Mouse (Mus musculus): Measurements from ENCODE around the gene Dip2c.

The Dip2c gene

GRCm38 (mm10) chr13:9684153-9684923 is 408.0 kb downstream of the Dip2c start:
- DNase-seq = peak; percentile 62

DNA sequence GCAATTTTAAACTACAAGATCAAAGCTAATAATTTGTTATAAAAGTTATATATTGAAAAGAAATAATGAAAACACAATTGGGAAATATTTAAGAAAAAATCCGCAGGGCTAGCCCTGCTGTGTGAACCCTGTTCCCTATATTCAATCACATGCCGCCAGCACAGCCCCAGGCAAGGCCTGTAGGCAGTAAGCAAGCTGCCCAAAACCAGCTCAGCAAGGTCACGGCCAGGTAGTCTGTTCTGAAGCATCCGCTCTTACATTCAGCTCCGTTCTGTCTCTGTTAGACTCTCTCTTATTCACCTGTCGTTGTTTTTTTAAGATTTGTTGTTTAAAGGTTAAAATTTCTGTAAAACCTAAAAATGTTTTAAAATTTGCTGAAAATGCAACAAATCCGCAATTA is 409.9 kb downstream of the Dip2c start:
- DNase-seq = peak; percentile 73

DNA sequence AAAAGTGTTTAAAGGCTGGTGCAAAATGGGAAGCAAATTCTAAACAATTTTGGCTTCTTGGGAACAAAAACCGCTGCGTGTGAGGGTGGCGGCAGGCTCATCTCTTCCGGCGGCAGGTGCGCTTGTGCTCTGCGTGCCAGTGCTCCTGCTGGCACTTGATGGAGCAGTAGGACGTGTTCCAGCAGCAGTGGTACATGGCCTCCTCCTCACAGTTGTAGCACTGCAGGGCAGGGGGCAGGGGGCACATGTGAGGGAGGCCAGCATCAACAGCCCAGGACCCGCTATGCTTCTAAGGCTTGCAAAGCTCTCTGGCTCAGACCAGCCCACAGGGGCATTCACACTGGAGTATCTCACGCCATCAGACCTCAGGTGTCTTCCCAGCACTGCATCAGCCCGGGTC is 410.4 kb downstream of the Dip2c start:
- peak; percentile 79 for DNase-seq

DNA sequence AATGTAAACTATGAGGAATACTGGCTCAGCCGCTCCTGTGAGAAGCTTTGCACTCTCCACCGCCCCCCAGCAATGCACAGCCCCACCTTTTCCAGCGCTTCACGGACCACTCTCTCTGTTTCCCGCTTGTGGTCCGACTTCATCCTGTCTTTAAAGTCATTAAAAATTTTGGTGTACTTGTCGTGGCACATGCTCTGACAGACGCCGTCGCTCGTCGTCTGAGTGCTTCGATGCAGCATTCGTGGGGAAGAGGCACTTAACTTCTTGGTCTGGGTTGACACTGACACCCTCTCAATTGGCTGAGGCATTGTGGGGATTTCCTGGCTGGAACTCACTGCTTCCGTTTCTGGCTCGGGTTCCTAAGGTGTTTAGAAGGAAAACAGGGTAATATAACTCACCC is 413.0 kb downstream of the Dip2c start:
- peak; percentile 80 for DNase-seq

- DNase-seq = peak; percentile 44
Measured at GRCm38 (mm10) chr13:9692876-9693275, 416.5 kb downstream of the Dip2c start.

DNA sequence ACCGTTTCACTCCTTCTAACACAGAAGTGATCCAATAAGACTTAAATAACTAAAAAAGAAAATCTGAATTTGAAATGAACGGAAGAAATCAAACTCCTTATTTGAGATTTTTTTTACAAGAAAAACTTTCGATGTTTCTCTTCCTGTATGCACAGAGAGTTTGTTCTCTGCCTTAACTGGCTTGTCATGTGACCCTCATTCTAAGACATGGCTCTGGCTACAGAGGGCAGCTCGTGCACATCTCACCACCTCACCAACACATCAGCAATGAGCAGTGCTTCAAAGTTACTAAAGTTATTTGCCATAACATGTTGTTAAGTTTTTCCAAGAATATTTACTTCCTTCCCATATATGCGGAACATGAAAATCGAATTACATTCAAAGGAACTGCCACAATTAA is 418.3 kb downstream of the Dip2c start:
- peak; percentile 83 for DNase-seq

DNA sequence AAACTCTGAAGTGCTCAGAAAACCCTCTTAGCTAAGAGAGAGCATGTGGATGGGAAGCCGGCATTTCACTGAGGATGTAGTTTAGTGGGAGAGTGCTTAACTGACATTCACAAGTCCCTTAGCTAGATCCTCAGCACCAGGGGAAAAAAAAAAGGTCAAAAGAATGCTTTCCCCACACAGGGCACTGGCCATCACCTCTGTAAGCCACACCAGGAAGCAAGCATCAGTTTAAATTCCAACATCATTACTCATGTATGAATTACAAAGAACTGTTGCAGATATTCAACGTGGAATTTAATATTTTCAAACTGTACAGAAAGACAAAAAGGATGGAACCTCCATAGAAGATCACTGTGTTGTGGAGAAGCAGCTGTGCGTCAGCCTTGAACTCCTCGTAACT is 419.1 kb downstream of the Dip2c start:
- no peak for DNase-seq

- peak; percentile 98 for DNase-seq
Measured at GRCm38 (mm10) chr13:9695809-9696208, 419.5 kb downstream of the Dip2c start.

DNA sequence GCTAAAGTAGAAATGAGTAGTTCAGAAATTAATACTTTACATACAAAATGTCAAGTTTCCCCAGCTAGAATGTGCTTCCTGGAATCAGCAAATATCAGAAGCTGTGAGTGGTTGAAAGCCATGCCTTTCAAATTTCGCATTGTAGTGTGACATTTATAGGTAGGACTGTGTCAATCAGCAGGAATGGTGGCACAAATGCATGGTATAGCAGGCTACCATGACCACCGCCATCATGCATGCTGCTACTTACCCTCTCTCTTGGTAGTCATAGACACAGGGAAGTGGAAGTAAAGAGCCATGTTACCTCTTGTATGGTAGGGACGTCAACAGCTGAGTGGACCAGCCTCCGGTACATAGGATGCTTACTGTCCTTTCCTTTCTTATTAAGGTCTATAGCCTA is 421.0 kb downstream of the Dip2c start:
- DNase-seq = peak; percentile 54

GRCm38 (mm10) chr13:9702615-9703235 is 426.4 kb downstream of the Dip2c start:
- peak; percentile 86 for DNase-seq

GRCm38 (mm10) chr13:9706720-9707119 is 430.4 kb downstream of the Dip2c start:
- peak; percentile 78 for DNase-seq

DNA sequence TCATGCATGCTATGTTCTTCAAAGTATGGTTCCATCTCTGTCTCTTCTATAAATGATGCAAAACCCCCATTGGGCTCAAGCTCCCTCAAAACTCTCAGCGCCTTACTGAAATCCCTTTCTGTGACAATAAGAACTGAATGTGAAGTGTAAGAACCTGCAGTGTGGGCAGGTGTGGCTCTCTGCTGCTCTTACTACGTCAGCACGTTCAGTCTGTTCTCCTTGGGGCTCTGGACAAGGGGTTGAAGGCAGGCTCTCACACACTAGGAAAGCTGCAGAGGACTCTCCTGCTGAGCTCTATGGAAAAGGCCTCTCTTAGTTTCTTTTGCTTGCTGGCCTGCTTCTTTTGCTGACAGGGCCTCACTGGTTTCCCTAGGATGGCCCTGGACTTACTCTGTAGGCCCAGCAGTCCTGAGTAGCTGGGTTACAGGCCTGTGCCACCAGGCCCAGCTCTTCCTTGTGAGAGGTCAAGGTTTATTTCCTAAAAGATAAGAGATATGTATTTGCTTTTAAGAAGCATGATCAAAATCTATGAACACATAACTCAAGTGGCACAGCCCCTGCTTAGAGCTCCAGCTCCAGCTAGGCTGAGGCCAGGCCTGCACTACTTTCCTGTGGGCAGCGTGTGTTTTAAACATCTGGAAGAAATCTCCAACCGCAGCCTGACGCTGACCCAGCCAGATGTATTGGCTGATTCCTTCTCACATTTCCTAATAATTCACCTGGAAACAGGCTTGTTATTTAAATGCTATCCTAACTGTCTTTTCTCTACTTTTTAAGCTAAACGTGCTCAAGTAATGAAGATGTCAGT is 432.3 kb downstream of the Dip2c start:
- peak; percentile 76 for DNase-seq

GRCm38 (mm10) chr13:9712409-9712808 is 436.1 kb downstream of the Dip2c start:
- peak; percentile 22 for DNase-seq

GRCm38 (mm10) chr13:9712971-9713370 is 436.6 kb downstream of the Dip2c start:
- DNase-seq = no peak

DNA sequence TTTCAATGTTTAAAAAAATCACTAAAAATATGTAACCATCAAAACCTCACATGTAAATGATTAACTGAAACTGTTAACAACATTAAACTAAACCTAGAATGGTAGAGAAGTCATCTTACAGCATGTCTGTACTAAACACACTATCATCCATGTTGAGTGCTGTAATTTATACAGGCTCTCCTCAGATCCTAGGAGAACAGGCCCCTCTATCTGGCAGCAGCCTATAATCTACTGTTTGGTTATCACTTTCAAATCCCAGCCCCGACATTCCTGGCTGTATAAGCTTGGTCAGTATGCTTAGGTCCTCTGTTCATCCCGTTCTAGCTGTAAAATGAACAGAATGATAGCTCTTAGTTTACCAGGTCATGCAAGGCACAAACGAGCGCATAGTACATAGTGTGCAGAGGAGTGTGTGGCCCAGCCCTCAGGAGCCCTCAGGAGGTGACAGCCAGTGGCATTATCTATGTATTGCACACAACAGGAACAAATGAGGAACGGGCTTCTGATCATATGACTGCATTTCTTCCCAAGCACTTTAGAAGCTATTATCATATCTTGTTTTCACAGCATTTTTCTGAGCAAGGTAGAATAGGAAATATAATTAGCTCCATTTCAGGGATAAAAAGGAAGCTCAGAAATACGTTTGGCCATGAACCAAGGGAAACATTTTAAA is 437.3 kb downstream of the Dip2c start:
- DNase-seq = peak; percentile 80

DNA sequence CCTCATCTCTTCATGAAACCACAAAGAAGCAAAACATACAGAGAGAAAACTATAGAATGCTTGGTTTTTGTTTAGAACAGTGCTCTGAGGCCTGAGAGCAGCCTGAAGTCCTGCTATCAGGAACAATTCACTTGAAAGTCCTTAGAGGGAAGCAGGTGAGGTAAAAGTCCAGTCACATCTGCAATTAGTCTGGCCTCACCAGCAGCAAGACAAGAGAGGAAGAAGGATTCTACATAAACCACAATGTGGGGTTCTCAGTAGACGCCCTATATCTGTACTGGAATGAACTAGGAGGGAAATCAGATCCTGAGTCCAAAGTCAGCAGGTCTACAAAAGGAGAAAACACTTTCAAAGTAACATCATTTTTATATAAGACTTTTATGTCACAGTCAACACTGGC is 438.9 kb downstream of the Dip2c start:
- DNase-seq = peak; percentile 31

Data from heart, adult 11 months (tissue).